Mouse (Mus musculus): ENCODE measurements around the gene B3galt1. TPM values are rescaled to one million over a fixed set of nuclear protein-coding genes. Genes with fewer than 3 reads are reported as not detected.

B3galt1 gene
- total RNA-seq, 2 experiments from 2014 or later: 1.9 to 2.8 TPM

DNA sequence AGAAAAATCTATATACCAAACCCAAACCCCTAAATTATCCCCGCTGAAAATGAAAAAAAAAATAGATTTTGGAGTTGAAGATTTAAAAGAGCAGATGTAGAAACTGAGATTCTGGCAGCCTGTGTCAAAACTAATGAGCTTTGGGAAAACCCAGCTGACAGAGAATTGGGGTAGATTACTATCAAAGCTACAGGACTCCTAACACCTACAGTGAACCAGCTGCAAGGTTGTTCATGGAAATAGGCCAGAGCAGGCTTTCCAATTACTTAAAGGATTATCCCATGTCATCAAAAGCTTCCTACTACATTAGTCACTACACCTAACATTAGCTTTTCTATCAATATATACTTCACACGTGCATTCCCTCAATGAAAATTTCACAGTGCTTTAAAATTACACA lies 165.1 kb downstream of the B3galt1 start:
- DNase-seq: no peak

DNA sequence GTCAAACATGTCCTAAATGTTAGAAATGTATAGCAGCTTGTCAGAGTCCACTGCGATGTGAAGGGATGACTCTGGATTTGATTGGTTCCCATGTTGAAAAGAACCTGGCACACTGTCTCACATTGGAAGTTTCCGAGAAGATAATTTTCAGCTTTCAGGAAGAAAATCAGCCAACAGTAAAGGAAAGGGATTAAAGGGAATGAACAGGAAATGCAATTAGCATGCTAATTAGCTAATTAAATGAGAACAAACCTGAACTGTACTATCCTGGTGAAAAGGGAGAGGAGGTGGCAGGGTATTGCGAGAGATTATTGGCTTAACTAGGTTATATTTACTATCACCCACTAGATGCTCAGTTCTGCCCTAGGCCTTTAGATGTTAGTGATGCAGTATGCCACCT lies 185.9 kb downstream of the B3galt1 start:
- no peak for DNase-seq

DNA sequence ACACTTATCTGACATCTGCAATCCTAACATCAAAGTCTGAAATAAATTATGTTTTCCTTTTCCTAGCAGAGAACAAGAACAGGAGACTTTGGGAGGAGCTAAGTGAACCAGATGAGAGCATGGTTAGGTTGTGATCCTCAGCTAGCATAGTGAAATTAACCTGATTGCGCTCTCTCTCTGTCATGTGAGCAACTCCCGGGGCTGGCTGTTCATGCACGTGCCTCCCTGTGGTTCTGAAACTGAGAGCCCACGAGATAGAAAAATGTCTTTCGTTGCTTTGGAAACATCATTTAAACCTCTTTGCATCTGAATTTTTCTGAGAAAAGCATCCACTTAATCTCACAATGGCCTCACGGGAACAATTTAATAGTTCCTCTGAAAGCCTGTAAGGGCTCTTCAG lies 190.8 kb downstream of the B3galt1 start:
- no peak for DNase-seq

DNA sequence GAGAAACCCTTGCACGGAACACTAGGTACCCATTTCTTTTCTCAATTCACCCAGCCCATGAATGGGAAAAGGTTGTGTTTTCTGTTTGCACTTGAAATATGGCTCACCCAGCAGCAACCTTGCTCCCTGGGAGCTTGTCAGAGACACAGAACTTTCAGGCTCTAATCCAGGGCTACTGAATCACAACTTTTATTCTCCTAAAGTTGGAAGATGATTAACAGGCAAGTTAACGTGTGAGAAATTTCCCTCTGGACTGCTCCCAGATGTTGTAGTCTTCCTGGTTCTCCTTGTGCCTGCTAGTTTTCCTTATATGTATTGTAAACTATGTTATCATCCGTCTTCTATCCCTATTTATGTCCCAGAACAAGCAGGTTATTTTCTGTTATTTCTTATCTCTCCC lies 221.9 kb downstream of the B3galt1 start:
- no peak for DNase-seq

DNA sequence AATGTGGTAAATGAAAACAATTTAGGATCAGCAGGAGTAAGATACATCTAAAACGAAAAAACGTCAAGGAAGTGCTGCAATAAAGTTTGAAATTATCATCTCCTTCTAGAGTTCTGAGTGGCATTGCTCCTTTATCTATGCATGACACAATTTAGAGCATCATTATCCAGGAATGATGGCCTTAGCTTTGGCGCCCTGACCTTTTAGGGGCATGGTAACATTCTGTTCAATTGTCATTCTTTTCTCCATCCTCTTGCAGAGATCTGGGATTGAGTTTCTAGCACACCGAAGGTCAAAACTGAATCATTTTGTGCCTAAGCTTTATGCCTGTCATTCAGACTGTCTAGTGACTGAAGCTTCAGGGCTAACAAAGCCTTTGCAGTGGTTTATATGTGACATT lies 231.9 kb downstream of the B3galt1 start:
- DNase-seq: no peak

GRCm38 (mm10) chr2:67799981-67800380 lies 234.3 kb downstream of the B3galt1 start:
- no peak for DNase-seq

- no peak for DNase-seq
Measured at GRCm38 (mm10) chr2:67816149-67816548, 250.5 kb downstream of the B3galt1 start.

GRCm38 (mm10) chr2:67818014-67818413 lies 252.3 kb downstream of the B3galt1 start:
- DNase-seq: no peak

GRCm38 (mm10) chr2:67822360-67822759 lies 256.7 kb downstream of the B3galt1 start:
- DNase-seq: no peak

DNA sequence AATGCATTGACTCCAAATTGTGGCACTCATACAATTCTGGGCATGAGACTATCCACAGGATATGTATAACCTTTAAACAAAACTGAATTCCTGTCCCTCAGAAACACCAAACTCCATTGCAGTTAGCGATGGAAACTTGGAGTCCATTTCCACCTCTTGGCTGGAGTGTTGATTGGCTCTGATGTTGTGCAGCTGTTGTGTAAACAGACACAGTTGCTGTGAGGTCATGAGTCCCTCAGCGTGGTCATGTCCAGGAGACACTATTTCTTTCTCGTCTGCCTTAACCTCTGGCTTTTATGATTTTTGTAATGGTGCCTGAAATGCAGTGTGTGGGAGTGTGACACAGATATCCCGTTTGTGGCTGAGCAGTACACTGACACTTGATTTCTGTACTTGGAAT lies 262.0 kb downstream of the B3galt1 start:
- peak; percentile 45 for DNase-seq

DNA sequence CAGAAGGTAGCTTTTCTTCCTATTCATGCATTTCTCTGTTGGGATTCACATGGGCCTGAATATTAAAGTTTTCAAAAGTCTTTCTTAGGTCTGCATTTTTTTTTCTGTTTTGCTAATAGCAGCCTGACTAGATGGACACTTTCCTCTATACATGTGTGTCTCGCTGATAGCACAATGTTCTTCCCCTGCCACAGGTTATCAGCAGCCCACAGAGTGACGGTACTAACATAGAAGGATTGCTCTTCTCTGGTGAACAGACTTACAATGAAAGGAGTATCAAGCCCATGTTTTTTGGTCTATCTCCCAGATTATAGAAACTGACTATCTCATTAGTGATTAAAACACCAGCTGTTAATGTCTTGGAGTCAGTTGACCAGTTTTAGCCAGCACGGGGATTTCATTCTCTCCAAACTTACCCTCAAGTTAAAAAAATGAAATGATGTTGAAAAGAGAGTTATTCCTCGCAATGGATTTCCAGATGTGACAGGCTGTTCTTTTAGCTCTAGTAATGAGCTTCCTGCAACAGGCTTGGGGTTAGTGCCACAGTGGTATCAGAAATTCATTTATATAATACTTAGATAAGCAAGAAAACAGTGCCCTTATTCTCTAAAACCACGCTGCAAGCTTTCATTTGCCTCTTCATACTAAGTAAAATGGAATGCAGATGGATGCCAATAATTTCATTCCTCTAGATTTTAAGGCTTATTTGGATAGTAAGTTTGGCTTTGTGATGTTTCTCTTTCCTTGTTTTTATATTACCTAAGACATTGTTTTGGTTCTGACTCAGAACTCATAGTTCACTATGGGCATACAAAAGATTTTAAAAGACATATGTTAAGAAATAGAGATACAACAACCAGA lies 263.6 kb downstream of the B3galt1 start:
- DNase-seq: no peak

- DNase-seq: no peak
Measured at GRCm38 (mm10) chr2:67847806-67848205, 282.1 kb downstream of the B3galt1 start.

- no peak for DNase-seq
Measured at GRCm38 (mm10) chr2:67850725-67851124, 285.1 kb downstream of the B3galt1 start.

GRCm38 (mm10) chr2:67858340-67858739 lies 292.7 kb downstream of the B3galt1 start:
- DNase-seq: no peak

GRCm38 (mm10) chr2:67859004-67859403 lies 293.3 kb downstream of the B3galt1 start:
- no peak for DNase-seq

DNA sequence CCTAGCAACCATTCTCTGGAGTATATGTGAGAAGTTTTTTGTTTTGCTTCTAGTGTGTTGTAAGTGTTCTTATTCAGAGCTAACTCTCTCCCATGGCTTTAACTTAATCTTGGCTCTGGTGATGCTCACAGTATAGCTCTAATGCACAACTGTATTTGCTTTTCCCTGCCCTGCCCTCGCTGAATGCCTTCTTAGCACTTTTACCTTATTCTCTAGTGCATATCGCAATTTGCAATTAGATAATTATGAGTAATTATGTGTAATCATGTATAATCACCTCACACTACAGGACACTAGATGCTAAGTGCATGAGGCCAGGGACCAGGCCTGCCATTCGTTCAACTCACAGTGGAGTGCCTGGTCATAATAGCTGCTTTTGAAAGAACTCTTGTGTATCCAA lies 307.7 kb downstream of the B3galt1 start:
- no peak for DNase-seq

- no peak for DNase-seq
Measured at GRCm38 (mm10) chr2:67879836-67880235, 314.2 kb downstream of the B3galt1 start.

GRCm38 (mm10) chr2:67881713-67882281 lies 316.1 kb downstream of the B3galt1 start:
- DNase-seq: no peak

DNA sequence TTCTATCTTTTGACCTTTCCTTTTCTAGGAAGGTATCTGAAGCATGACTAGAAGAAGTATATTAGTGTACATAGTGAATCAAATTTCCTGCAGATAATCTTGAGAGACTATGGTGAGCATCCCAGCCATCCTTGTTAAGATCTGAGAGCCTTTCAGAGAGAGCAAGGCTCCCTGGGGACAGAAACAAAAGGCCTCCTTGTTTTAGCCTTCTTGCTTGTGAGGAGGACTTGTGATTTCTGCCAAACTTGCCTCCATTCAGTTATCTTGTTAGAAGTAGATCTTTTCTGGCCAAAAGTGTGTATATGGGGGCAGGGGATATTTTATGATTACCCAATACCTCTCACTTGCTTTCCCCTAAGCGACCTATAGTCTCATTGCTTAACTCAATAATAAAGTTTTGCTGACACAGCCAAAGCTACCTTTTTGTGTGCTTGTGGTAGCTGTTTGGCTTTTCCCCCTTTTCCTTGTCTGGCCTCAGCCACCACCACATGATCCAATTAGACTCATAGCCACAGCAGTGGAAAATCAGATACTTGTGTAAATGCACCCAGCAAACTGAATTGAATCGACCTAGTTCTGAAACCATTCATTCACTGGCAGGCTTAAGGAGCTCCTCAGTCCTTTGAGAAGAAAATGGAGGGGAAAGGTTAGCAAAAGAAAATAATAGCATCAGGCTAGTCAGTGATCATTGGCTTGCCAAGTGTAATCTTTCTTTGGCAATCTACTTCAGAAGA lies 332.5 kb downstream of the B3galt1 start:
- no peak for DNase-seq

- DNase-seq: no peak
Measured at GRCm38 (mm10) chr2:67901574-67901973, 335.9 kb downstream of the B3galt1 start.

DNA sequence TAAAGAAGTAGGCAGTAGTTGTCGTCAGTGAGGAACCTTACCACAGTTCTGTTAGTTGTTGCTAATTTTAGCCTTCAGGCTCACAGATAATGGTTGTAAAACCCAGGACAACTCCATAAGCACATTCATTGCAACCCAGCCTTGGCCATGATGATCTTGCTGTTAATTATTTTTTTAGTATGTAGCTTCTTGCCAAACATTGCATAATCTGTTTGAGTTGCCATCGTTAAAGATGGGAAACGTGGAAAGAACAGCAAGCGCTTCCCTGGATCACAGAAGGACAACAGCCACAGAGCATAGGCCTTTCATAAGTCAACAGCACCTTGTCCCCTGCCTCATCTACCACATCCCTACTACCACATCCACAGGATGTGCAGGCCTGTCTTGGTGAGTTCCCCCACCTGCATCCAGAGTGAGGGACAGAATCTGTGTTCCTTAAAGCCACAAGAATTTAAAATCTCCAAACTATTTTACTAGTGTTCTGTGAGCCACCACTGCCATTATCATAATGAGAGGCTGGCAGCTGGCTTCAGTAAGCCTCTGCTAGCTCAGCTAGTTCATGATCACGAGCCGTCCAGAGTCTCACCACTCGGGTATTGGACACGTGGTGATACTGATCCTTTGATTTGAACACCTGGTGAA lies 337.1 kb downstream of the B3galt1 start:
- DNase-seq: no peak

DNA sequence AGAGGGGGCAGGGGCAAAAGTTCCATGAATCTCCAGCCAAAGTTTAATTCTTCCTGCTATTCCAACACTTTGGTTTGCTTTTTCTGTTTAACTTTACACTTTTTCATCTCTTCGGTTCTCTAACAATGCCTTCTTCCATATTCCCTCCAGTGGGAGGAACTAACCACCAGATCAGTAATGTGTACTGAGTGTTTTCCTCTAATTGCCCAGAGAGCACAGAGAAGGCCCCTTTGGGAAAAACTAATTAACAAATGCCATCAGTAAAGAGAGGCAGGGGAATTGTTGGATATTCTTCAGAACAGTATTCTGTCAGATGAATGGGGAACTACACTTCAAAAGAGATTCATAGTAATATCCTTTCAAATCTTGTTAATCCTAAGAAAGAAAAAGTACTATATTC lies 338.1 kb downstream of the B3galt1 start:
- no peak for DNase-seq

GRCm38 (mm10) chr2:67931994-67932393 lies 366.3 kb downstream of the B3galt1 start:
- no peak for DNase-seq
